Mouse (Mus musculus) hindbrain, postnatal 0 days (tissue): ENCODE measurements around the gene Dab1. TPM values are rescaled to one million over a fixed set of nuclear protein-coding genes. Genes with fewer than 3 reads are reported as not detected.
A peak's percentile ranks its signal among the peaks of the same experiment; 100 is the strongest.

Experiments used
- ATAC-seq: fragments of 200-750 bp; cut with Nextera tagmentation; 2 replicates; pipeline ENCODE4 v1.8.0; 2017; ENCODE audit warnings: mild to moderate bottlenecking, moderate TSS enrichment, moderate library complexity
- DNase-seq: peaks from one replicate; pipeline ENCODE4 v3.0.0-alpha.2; 2015; ENCODE audit warnings: low spot score
- H3K27ac ChIP-seq: fragments of 300-500 bp; sonication (generic); 2 replicates; pipeline ENCODE4 v1.5.1; 2014; ENCODE audit warnings: mild to moderate bottlenecking
- H3K27me3 ChIP-seq: fragments of 300-500 bp; sonication (generic); 2 replicates; pipeline ENCODE4 v1.6.1; 2014; ENCODE audit warnings: low read length, mixed read lengths; ENCODE audit not compliant: insufficient read depth
- H3K36me3 ChIP-seq: fragments of 300-500 bp; sonication (generic); 2 replicates; pipeline ENCODE4 v1.6.1; 2014; ENCODE audit warnings: low read length, mixed read lengths; ENCODE audit not compliant: insufficient read depth
- H3K4me1 ChIP-seq: fragments of 300-500 bp; sonication (generic); 2 replicates; pipeline ENCODE4 v1.6.1; 2014; ENCODE audit warnings: antibody characterized with exemption, low read length, mixed read lengths; ENCODE audit not compliant: insufficient read depth
- H3K4me2 ChIP-seq: fragments of 300-500 bp; sonication (generic); 2 replicates; pipeline ENCODE4 v1.6.1; 2014; ENCODE audit warnings: low read depth, mild to moderate bottlenecking, low read length, moderate library complexity, mixed read lengths
- H3K4me3 ChIP-seq: fragments of 300-500 bp; sonication (generic); 2 replicates; pipeline ENCODE4 v1.5.1; 2014; ENCODE audit warnings: low read length
- H3K9ac ChIP-seq: fragments of 300-500 bp; sonication (generic); replicated peaks from 2 replicates; pipeline ENCODE4 v1.6.1; 2014; ENCODE audit warnings: mild to moderate bottlenecking, low read length, moderate library complexity, mixed read lengths
- H3K9me3 ChIP-seq: fragments of 300-500 bp; sonication (generic); 2 replicates; pipeline ENCODE4 v1.6.1; 2016; ENCODE audit warnings: low read length, mixed read lengths
- CTCF ChIP-seq: IDR thresholded peaks from 2 replicates; pipeline ENCODE4 v1.5.1; 2016; ENCODE audit warnings: antibody characterized with exemption, control low read depth, low read depth
- WGBS: fragments of 180-500 bp; shearing (Covaris S2); extraction: QIAGEN DNeasy Blood & Tissue Kit; methylation state at CpG from one replicate; pipeline ENCODE4 v1.1.7; 2014; 5-methylcytosine and 5-hydroxymethylcytosine counted together
- polyA plus RNA-seq: library from polyadenylated mRNA; unstranded; fragments of >200 nt; fragmentation: Nextera tagmentation; extraction: Ambion mirVana; gene quantifications from 2 replicates; pipeline ENCODE4 v1.2.1, GENCODE M21; 2015
- total RNA-seq: library from RNA; depleted of rRNA; stranded (reverse); fragments of >200 nt; gene quantifications from 2 replicates; pipeline ENCODE4 v1.2.3, GENCODE M21; 2014

Dab1 gene
- total and polyA plus RNA-seq, 2 experiments from 2014 or later = 38.2 to 76.2 TPM

DNA sequence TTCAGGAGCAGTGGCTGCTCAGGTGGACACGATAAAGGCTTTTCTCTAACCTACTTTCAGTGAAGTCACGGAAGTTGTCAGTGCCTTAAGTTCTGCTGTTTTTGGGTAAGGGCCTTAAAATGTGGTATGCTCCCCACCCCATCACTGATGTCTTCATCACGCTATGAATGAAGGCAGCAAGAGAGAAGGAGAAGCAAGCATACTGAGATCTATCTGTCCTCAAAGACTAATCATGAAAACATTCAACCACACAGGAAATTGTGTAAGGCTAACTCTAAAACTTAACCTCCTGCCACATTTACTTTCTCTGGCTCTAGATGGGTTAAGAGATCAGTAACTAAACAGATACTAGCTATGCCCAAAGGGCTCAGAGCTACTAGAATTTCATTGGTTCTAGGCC is 1050.2 kb downstream of the Dab1 start:
- no peak overlapping the region for H3K4me3 ChIP-seq
- no peaks in the 10 kb centered on the region for H3K27me3 ChIP-seq
- H3K4me1 ChIP-seq = no peaks in the 10 kb centered on the region
- H3K27ac ChIP-seq = no peak overlapping the region
- 97% methylated on average over 3 of the region's 3 CpGs for WGBS
- no peak overlapping the region for H3K4me2 ChIP-seq
- H3K36me3 ChIP-seq = no peaks in the 10 kb centered on the region
- TF ChIP-seq CTCF = no peak
- no peak for ATAC-seq
- no peak overlapping the region for H3K9ac ChIP-seq
- DNase-seq = no peak
- no peaks in the 10 kb centered on the region for H3K9me3 ChIP-seq

DNA sequence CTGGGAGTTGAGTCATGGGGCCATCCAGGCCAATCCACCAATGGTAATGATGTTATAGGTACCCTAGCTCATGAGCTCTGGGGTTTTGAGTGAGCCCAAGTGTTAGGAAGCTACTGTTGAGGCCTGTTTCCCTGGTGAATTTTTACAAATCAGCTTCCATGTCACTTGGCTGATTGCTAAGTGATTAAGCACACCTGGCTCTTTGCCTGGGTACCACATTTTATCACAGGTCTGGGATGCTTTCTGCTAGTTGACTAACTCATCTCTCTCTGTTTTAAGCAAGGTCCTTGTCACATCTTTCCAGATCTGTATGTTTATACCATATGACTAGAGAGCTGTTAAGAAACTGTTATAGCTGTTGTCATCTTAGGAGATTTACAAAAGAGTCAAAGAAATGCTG is 1051.6 kb downstream of the Dab1 start:
- Histone ChIP-seq H3K27me3 (no peaks in the 10 kb centered on the region), H3K4me3 (no peak overlapping the region), H3K4me2 (no peak overlapping the region), H3K9ac (no peak overlapping the region), H3K9me3 (no peaks in the 10 kb centered on the region), H3K27ac (no peak overlapping the region), H3K4me1 (no peaks in the 10 kb centered on the region), H3K36me3 (no peaks in the 10 kb centered on the region)
- DNase-seq = no peak
- TF ChIP-seq CTCF = no peak
- no peak for ATAC-seq

DNA sequence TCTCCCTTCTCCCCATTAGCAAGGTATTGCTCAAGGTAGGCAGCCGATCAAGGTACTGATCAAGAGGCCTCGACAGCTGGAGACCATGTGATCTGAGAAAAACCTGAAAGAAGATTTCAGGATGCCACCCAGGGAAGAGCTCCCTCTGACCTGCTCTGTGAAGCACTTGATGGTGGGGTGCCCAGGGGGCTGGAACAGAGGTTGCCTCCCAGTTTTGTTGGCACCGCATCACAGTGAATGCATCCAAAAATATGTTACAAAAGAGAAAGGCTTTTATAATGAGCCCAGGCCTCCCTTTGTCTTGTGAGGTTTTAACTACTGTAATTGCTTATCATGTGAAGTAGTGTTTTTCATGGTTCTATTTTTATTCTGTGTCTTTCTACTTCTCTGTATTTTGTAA is 1054.2 kb downstream of the Dab1 start:
- Histone ChIP-seq H3K4me3 (no peak overlapping the region), H3K9me3 (no peaks in the 10 kb centered on the region), H3K27ac (no peak overlapping the region), H3K36me3 (no peaks in the 10 kb centered on the region), H3K27me3 (no peaks in the 10 kb centered on the region), H3K4me1 (no peaks in the 10 kb centered on the region), H3K9ac (no peak overlapping the region), H3K4me2 (no peak overlapping the region)
- no peak for DNase-seq
- no peak for ATAC-seq
- WGBS = 78% methylated on average over 3 of the region's 3 CpGs
- TF ChIP-seq CTCF = no peak

DNA sequence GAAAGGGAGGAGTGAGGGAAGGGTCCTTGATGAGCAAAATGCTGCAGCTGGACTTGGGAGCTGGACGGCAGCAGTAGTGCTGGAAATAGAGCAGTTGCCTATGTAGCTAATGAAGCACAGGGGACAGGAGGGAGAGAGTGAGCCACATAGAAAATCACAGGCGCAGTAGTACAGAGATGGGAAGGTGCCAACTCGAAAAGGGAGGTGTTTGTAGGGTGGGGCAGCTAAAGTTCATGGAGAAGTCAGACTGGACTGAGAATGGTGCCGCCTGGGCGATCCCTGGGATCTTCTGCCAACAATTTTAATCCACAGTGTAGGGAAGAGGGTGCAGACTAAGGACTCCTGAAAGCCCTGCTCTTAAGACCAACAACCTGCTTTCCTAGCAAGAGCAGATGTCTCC is 1055.5 kb downstream of the Dab1 start:
- Histone ChIP-seq H3K4me1 (no peaks in the 10 kb centered on the region), H3K27ac (no peak overlapping the region), H3K9me3 (no peaks in the 10 kb centered on the region), H3K27me3 (no peaks in the 10 kb centered on the region), H3K9ac (no peak overlapping the region), H3K4me3 (no peak overlapping the region), H3K36me3 (no peaks in the 10 kb centered on the region), H3K4me2 (no peak overlapping the region)
- no peak for TF ChIP-seq CTCF
- 84% methylated on average over 5 of the region's 5 CpGs for WGBS
- no peak for DNase-seq
- ATAC-seq = no peak

DNA sequence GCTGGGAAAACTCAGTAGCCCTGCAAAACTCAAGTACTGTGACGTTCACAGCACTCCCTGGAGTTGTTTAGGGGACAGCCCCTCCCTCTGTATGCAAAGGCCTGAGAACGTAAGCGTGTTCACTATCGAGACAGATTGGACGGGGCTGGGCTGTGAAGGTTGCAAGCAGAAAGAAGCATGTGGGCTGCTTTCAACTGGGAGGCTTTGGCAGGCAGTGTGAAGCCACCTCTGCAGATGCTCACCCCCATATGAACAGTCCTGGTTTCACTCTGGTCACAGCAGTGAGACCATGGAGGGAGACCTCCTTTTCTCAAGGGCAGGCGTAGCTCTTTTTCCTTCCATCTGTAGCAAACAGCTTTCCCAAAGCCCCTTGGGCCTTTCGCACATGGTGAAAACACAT is 1059.1 kb downstream of the Dab1 start:
- no peak for DNase-seq

DNA sequence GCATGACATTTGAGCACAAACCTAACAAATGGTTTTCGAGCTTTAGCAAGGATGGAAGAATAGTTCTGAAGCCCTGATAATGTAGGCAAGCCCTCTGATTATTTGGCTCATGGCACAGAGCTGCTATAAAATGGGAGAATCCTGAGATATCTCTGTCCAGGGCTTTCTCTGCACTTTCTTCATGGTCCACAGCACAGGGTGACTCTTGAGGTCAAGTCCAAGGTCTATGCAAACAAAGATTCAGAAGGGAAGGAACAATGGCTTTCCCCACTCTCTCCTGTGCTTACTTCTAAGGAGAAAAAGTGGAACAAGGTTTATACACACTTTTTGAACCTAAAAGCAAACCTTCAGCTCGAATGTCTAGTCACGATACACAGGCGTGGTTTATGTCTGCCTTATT is 1061.3 kb downstream of the Dab1 start:
- H3K4me3 ChIP-seq = no peak overlapping the region
- ATAC-seq (no peak), DNase-seq (no peak)
- no peaks in the 10 kb centered on the region for H3K9me3 ChIP-seq
- TF ChIP-seq CTCF = no peak
- H3K9ac ChIP-seq = no peak overlapping the region
- no peak overlapping the region for H3K27ac ChIP-seq
- H3K36me3 ChIP-seq = no peaks in the 10 kb centered on the region
- no peaks in the 10 kb centered on the region for H3K27me3 ChIP-seq
- H3K4me1 ChIP-seq = no peaks in the 10 kb centered on the region
- WGBS = 90% methylated on average over 4 of the region's 4 CpGs
- no peak overlapping the region for H3K4me2 ChIP-seq

More for the DNA sequence above, 1059.1 kb downstream of the Dab1 start:
- no peak overlapping the region for H3K4me3 ChIP-seq
- no peaks in the 10 kb centered on the region for H3K27me3 ChIP-seq
- no peak for ATAC-seq
- H3K4me1 ChIP-seq = no peaks in the 10 kb centered on the region
- TF ChIP-seq CTCF = no peak
- no peaks in the 10 kb centered on the region for H3K9me3 ChIP-seq
- no peak overlapping the region for H3K9ac ChIP-seq
- H3K36me3 ChIP-seq = no peaks in the 10 kb centered on the region
- H3K27ac ChIP-seq = no peak overlapping the region
- H3K4me2 ChIP-seq = no peak overlapping the region
- WGBS = 73% methylated on average over 7 of the region's 7 CpGs

DNA sequence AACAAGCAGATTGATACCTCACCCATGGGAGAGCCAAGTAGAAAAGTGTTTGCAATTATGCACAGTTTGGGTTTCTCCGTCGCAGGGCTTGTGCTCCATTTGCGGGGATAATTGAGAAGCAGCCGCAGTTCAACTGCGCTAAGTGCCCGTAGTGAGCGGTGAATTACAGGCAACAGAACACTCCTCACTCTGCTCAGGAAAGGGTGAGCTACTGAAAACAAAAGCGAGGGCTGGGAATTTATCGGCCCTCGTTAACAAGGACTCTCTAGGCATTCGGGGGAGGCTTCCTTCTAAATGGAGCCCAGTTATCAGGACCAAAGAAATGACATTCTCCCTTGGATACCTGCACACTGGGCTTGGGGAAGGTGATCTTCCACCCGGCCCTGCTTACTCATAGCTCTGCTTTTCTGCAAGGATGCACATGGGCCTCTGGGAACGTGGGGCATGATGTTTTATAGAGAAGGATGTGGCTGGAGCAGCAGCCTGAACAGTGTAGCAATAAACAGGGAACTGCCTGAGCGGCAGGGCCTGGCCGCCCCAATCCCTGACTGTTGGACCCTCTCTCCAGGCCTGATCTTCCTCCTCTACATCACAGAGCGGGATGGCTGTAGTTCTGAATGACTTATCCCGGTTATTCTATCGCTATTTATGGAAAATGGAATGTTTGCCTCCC is 1067.1 kb downstream of the Dab1 start:
- 61% methylated on average over 18 of the region's 18 CpGs for WGBS
- DNase-seq = peak; percentile 23

More for the DNA sequence above, 1067.1 kb downstream of the Dab1 start:
- Histone ChIP-seq H3K27ac (no peak overlapping the region), H3K36me3 (no peaks in the 10 kb centered on the region), H3K4me2 (no peak overlapping the region), H3K4me1 (peaks cover 6% of the 10 kb centered on the region; the same call in 1 of the 2 replicates), H3K9ac (no peak overlapping the region), H3K4me3 (no peak overlapping the region), H3K27me3 (no peaks in the 10 kb centered on the region), H3K9me3 (no peaks in the 10 kb centered on the region)
- ATAC-seq = no peak
- TF ChIP-seq CTCF = no peak
